Mouse (Mus musculus) limb, embryonic 14.5 days (tissue): ENCODE data around the gene Khdc4. TPM values are rescaled to one million over a fixed set of nuclear protein-coding genes. Genes with fewer than 3 reads are reported as not detected.
"Not testable (repeated sequence)": the region's sequence is repeated elsewhere in the genome, so short reads cannot be mapped to it uniquely, and the experiment has no call there.

Experiments used
- ATAC-seq: fragments of 200-750 bp; cut with Nextera tagmentation; 2 replicates; pipeline ENCODE4 v1.8.0; 2017; ENCODE audit warnings: low read depth, moderate number of reproducible peaks, moderate TSS enrichment; ENCODE audit not compliant: low FRiP score
- DNase-seq: peaks from one replicate; pipeline ENCODE4 v3.0.0-alpha.2; 2015; ENCODE audit warnings: low spot score
- H3K27ac ChIP-seq: fragments of 300-500 bp; sonication (generic); replicated peaks from 2 replicates; pipeline ENCODE4 v1.5.1; 2014; ENCODE audit warnings: low read depth, mild to moderate bottlenecking, low read length, moderate library complexity, mixed read lengths
- H3K27me3 ChIP-seq: fragments of 300-500 bp; sonication (generic); 2 replicates; pipeline ENCODE4 v1.6.1; 2014; ENCODE audit warnings: low read length, mixed read lengths; ENCODE audit not compliant: control insufficient read depth, insufficient read depth
- H3K36me3 ChIP-seq: fragments of 300-500 bp; sonication (generic); 2 replicates; pipeline ENCODE4 v1.6.1; 2014; ENCODE audit warnings: mild to moderate bottlenecking, low read length, moderate library complexity, mixed read lengths; ENCODE audit not compliant: control insufficient read depth, insufficient read depth
- H3K4me1 ChIP-seq: fragments of 300-500 bp; sonication (generic); 2 replicates; pipeline ENCODE4 v1.6.1; 2014; ENCODE audit warnings: antibody characterized with exemption, low read length, mixed read lengths; ENCODE audit not compliant: control insufficient read depth, insufficient read depth
- H3K4me2 ChIP-seq: fragments of 300-500 bp; sonication (generic); replicated peaks from 2 replicates; pipeline ENCODE4 v1.6.1; 2014; ENCODE audit warnings: low read depth, mild to moderate bottlenecking, low read length, moderate library complexity; ENCODE audit not compliant: severe bottlenecking
- H3K4me3 ChIP-seq: fragments of 300-500 bp; sonication (generic); replicated peaks from 2 replicates; pipeline ENCODE4 v1.5.1; 2014; ENCODE audit warnings: low read length
- H3K9ac ChIP-seq: fragments of 300-500 bp; sonication (generic); 2 replicates; pipeline ENCODE4 v1.6.1; 2014; ENCODE audit warnings: mild to moderate bottlenecking, low read depth, low read length, moderate library complexity; ENCODE audit not compliant: severe bottlenecking
- H3K9me3 ChIP-seq: fragments of 300-500 bp; sonication (generic); 2 replicates; pipeline ENCODE4 v1.6.1; 2016; ENCODE audit warnings: low read length; ENCODE audit not compliant: control insufficient read depth
- POLR2A ChIP-seq: fragments of 200-500 bp; IDR thresholded peaks from 2 replicates; pipeline ENCODE4 v1.8.0; 2012; ENCODE audit warnings: inconsistent platforms, mild to moderate bottlenecking, moderate library complexity, borderline replicate concordance; ENCODE audit not compliant: insufficient read depth, insufficient read length; ENCODE audit errors: extremely low read depth
- whole genome bisulfite sequencing: fragments of 180-500 bp; shearing (Covaris S2); extraction: QIAGEN DNeasy Blood & Tissue Kit; methylation state at CpG from one replicate; pipeline ENCODE4 v1.1.7; 2014; 5-methylcytosine and 5-hydroxymethylcytosine counted together
- polyA plus RNA-seq, 2 experiments: library from polyadenylated mRNA; depleted of rRNA in 1 of 2; stranded (reverse) in 1 of 2; unstranded in 1 of 2; fragments of >200 nt; fragmentation: Nextera tagmentation in 1 of 2; extraction: Ambion mirVana in 1 of 2; gene quantifications; 2 replicates each; pipeline versions ENCODE4 v1.2.1 to v1.2.3; 2012 to 2014

Khdc4 gene
- polyA plus RNA-seq, 2 experiments: 78.0 to 144 TPM

DNA sequence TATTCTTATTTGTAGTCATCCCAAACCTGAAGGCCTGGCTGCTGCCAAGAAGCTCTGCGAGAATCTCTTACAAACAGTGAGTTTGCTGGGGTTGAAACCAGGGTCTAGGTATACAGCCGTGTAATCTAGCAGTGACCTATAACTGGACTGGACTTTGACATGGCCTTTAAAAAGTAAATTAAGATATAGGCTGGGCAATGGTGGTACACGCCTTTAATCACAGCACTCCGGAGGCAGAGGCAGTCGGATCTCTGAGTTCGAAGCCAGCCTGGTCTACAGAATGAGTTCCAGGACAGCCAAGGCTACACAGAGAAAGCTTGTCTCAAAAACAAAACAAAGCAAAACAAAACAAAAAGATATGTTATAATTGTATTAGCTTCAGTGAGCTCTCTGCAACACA is 13.2 kb downstream of the Khdc4 start:
- Histone ChIP-seq H3K4me1 (no peaks in the 10 kb centered on the region), H3K27ac (no peak overlapping the region), H3K4me2 (no peak overlapping the region), H3K4me3 (no peak overlapping the region), H3K9ac (no peak overlapping the region), H3K9me3 (no peaks in the 10 kb centered on the region), H3K27me3 (no peaks in the 10 kb centered on the region), H3K36me3 (peaks cover 95% of the 10 kb centered on the region)
- ATAC-seq (no peak), DNase-seq (no peak)
- 94% methylated on average over 6 of the region's 6 CpGs for WGBS
- no peak for TF ChIP-seq POLR2A

DNA sequence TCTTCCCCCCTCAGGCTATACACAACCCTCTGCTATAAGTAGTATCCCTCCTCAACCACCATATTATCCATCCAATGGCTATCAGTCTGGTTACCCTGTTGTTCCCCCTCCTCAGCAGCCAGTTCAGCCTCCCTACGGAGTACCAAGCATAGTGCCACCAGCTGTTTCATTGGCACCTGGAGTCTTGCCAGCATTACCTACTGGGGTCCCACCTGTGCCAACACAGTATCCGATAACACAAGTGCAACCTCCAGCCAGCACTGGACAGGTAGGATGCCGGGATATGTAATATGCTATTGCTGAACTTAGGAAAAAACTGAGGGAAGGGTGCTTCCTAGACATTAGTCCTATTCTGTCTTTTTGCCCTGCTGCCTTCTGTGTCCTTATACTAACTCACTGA is 14.6 kb downstream of the Khdc4 start:
- TF ChIP-seq POLR2A: no peak
- no peaks in the 10 kb centered on the region for H3K9me3 ChIP-seq
- no peaks in the 10 kb centered on the region for H3K4me1 ChIP-seq
- no peak overlapping the region for H3K4me2 ChIP-seq
- H3K4me3 ChIP-seq: no peak overlapping the region
- peaks cover 95% of the 10 kb centered on the region for H3K36me3 ChIP-seq
- whole genome bisulfite sequencing: 90% methylated on average over 3 of the region's 3 CpGs
- H3K9ac ChIP-seq: no peak overlapping the region
- no peak overlapping the region for H3K27ac ChIP-seq
- no peaks in the 10 kb centered on the region for H3K27me3 ChIP-seq
- DNase-seq (no peak), ATAC-seq (no peak)

- no peak for DNase-seq
- Histone ChIP-seq H3K27ac (no peak overlapping the region), H3K9ac (no peak overlapping the region), H3K36me3 (peaks cover 95% of the 10 kb centered on the region), H3K4me3 (no peak overlapping the region), H3K27me3 (no peaks in the 10 kb centered on the region), H3K9me3 (no peaks in the 10 kb centered on the region), H3K4me2 (no peak overlapping the region), H3K4me1 (no peaks in the 10 kb centered on the region)
- no peak for ATAC-seq
- WGBS: 78% methylated on average over 3 of the region's 3 CpGs
- no peak for TF ChIP-seq POLR2A
These were observed 15.6 kb downstream of the Khdc4 start for GRCm38 (mm10) chr3:88701222-88701621.

GRCm38 (mm10) chr3:88713709-88714108 is 28.1 kb downstream of the Khdc4 start:
- H3K9ac ChIP-seq: no peak overlapping the region
- H3K4me2 ChIP-seq: no peak overlapping the region
- H3K4me3 ChIP-seq: no peak overlapping the region
- peaks cover 60% of the 10 kb centered on the region for H3K36me3 ChIP-seq
- DNase-seq (no peak), ATAC-seq (no peak)
- TF ChIP-seq POLR2A: no peak
- WGBS: 96% methylated on average over 4 of the region's 4 CpGs
- no peaks in the 10 kb centered on the region for H3K9me3 ChIP-seq
- no peaks in the 10 kb centered on the region for H3K27me3 ChIP-seq
- H3K27ac ChIP-seq: no peak overlapping the region
- H3K4me1 ChIP-seq: no peaks in the 10 kb centered on the region

GRCm38 (mm10) chr3:88714725-88715124 is 29.1 kb downstream of the Khdc4 start:
- no peak overlapping the region for H3K4me2 ChIP-seq
- no peak for TF ChIP-seq POLR2A
- H3K4me1 ChIP-seq: no peaks in the 10 kb centered on the region
- 55% methylated on average over 2 of the region's 2 CpGs for WGBS
- peaks cover 57% of the 10 kb centered on the region for H3K36me3 ChIP-seq
- no peaks in the 10 kb centered on the region for H3K9me3 ChIP-seq
- no peak overlapping the region for H3K27ac ChIP-seq
- no peak for DNase-seq
- no peak for ATAC-seq
- H3K4me3 ChIP-seq: no peak overlapping the region
- no peak overlapping the region for H3K9ac ChIP-seq
- H3K27me3 ChIP-seq: no peaks in the 10 kb centered on the region

DNA sequence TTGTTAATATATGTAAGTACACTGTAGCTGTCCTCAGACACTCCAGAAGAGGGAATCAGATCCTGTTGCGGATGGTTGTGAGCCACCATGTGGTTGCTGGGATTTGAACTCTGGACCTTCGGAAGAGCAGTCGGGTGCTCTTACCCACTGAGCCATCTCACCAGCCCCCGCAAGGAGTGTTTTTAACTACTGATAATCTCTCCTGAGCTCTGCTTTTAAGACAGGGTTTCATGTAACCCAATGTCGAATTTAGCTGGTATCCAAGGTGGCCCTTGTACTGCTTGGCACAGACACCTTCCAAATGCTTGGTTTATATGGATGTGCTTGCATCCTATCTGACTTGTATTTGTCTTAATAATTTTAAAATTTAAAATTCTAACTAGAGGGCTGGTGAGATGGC is 30.1 kb downstream of the Khdc4 start:
- not testable (repeated sequence) for H3K9ac ChIP-seq, ATAC-seq, H3K9me3 ChIP-seq, H3K27me3 ChIP-seq, H3K4me2 ChIP-seq, DNase-seq, H3K4me3 ChIP-seq, H3K4me1 ChIP-seq, H3K27ac ChIP-seq
- peaks cover 56% of the 10 kb centered on the region for H3K36me3 ChIP-seq
- 89% methylated on average over 5 of the region's 5 CpGs for WGBS
